Mouse (Mus musculus) midbrain, embryonic 13.5 days (tissue): ENCODE measurements around the gene Osbpl3. TPM values are rescaled to one million over a fixed set of nuclear protein-coding genes. Genes with fewer than 3 reads are reported as not detected.
"Not testable (repeated sequence)": the region's sequence is repeated elsewhere in the genome, so short reads cannot be mapped to it uniquely, and the experiment has no call there.

Source experiments
- ATAC-seq: fragments of 200-750 bp; cut with Nextera tagmentation; 2 replicates; pipeline ENCODE4 v1.8.0; 2017; ENCODE audit warnings: mild to moderate bottlenecking, moderate TSS enrichment, moderate library complexity
- H3K27ac ChIP-seq: fragments of 300-500 bp; sonication (generic); 2 replicates; pipeline ENCODE4 v1.5.1; 2015; ENCODE audit warnings: inconsistent platforms, mild to moderate bottlenecking, moderate library complexity
- H3K27me3 ChIP-seq: fragments of 300-500 bp; sonication (generic); 2 replicates; pipeline ENCODE4 v1.6.1; 2015; ENCODE audit warnings: mild to moderate bottlenecking, inconsistent platforms
- H3K36me3 ChIP-seq: fragments of 300-500 bp; sonication (generic); 2 replicates; pipeline ENCODE4 v1.6.1; 2015; ENCODE audit warnings: mild to moderate bottlenecking, inconsistent platforms
- H3K4me1 ChIP-seq: fragments of 300-500 bp; sonication (generic); replicated peaks from 2 replicates; pipeline ENCODE4 v1.6.1; 2015; ENCODE audit warnings: inconsistent platforms
- H3K4me2 ChIP-seq: fragments of 300-500 bp; sonication (generic); replicated peaks from 2 replicates; pipeline ENCODE4 v1.6.1; 2015; ENCODE audit warnings: moderate library complexity, mild to moderate bottlenecking, inconsistent platforms
- H3K4me3 ChIP-seq: fragments of 300-500 bp; sonication (generic); replicated peaks from 2 replicates; pipeline ENCODE4 v1.5.1; 2015; ENCODE audit warnings: mild to moderate bottlenecking, inconsistent platforms
- H3K9ac ChIP-seq: fragments of 300-500 bp; sonication (generic); replicated peaks from 2 replicates; pipeline ENCODE4 v1.6.1; 2015; ENCODE audit warnings: mild to moderate bottlenecking, inconsistent platforms
- H3K9me3 ChIP-seq: fragments of 300-500 bp; sonication (generic); 2 replicates; pipeline ENCODE4 v1.6.1; 2016; ENCODE audit warnings: mild to moderate bottlenecking, inconsistent platforms
- WGBS: fragments of 180-500 bp; shearing (Covaris S2); methylation state at CpG from one replicate; pipeline ENCODE4 v1.1.7; 2015; 5-methylcytosine and 5-hydroxymethylcytosine counted together
- polyA plus RNA-seq: library from polyadenylated mRNA; unstranded; fragments of >200 nt; fragmentation: Nextera tagmentation; extraction: Ambion mirVana; gene quantifications from 2 replicates; pipeline ENCODE4 v1.2.1, GENCODE M21; 2015

Osbpl3 gene
- polyA plus RNA-seq, 1 experiment from 2014 or later = 6.7 TPM

GRCm38 (mm10) chr6:50445616-50446015, 10.4 kb downstream of the Osbpl3 start:
- no peak overlapping the region for H3K4me2 ChIP-seq
- H3K9ac ChIP-seq = no peak overlapping the region
- no peaks in the 10 kb centered on the region for H3K9me3 ChIP-seq
- H3K36me3 ChIP-seq = no peaks in the 10 kb centered on the region
- H3K27me3 ChIP-seq = no peaks in the 10 kb centered on the region
- WGBS = 26% methylated on average over 2 of the region's 2 CpGs
- no peak overlapping the region for H3K4me3 ChIP-seq
- H3K4me1 ChIP-seq = no peaks in the 10 kb centered on the region
- no peak for ATAC-seq
- no peak overlapping the region for H3K27ac ChIP-seq

GRCm38 (mm10) chr6:50440966-50441862, 14.8 kb downstream of the Osbpl3 start:
- Histone ChIP-seq H3K27me3 (no peaks in the 10 kb centered on the region), H3K4me3 (no peak overlapping the region), H3K36me3 (no peaks in the 10 kb centered on the region), H3K4me1 (no peaks in the 10 kb centered on the region), H3K4me2 (no peak overlapping the region), H3K9ac (no peak overlapping the region), H3K9me3 (no peaks in the 10 kb centered on the region), H3K27ac (no peak overlapping the region)
- 96% methylated on average over 5 of the region's 5 CpGs for WGBS
- no peak for ATAC-seq

- 94% methylated on average over 7 of the region's 7 CpGs for WGBS
- H3K4me2 ChIP-seq = no peak overlapping the region
- ATAC-seq = no peak
- no peaks in the 10 kb centered on the region for H3K27me3 ChIP-seq
- H3K9ac ChIP-seq = no peak overlapping the region
- no peaks in the 10 kb centered on the region for H3K9me3 ChIP-seq
- no peaks in the 10 kb centered on the region for H3K36me3 ChIP-seq
- H3K4me3 ChIP-seq = no peak overlapping the region
- no peak overlapping the region for H3K27ac ChIP-seq
- H3K4me1 ChIP-seq = no peaks in the 10 kb centered on the region
These were observed 15.8 kb downstream of the Osbpl3 start for GRCm38 (mm10) chr6:50440197-50440596.

GRCm38 (mm10) chr6:50438900-50439299, 17.1 kb downstream of the Osbpl3 start:
- not testable (repeated sequence) for H3K4me3 ChIP-seq, H3K9me3 ChIP-seq, ATAC-seq, H3K4me1 ChIP-seq, H3K36me3 ChIP-seq, H3K27ac ChIP-seq, H3K9ac ChIP-seq, H3K27me3 ChIP-seq, H3K4me2 ChIP-seq
- 97% methylated on average over 4 of the region's 4 CpGs for WGBS

- ATAC-seq = no peak
- Histone ChIP-seq H3K9me3 (no peaks in the 10 kb centered on the region), H3K27ac (no peak overlapping the region), H3K4me2 (no peak overlapping the region), H3K9ac (no peak overlapping the region), H3K4me1 (0 out of 2 replicates have a peak, but pooled peaks cover 3% of the 10 kb centered on the region), H3K27me3 (no peaks in the 10 kb centered on the region), H3K4me3 (no peak overlapping the region), H3K36me3 (no peaks in the 10 kb centered on the region)
- 96% methylated on average over 2 of the region's 2 CpGs for WGBS
These were observed 18.2 kb downstream of the Osbpl3 start for GRCm38 (mm10) chr6:50437815-50438214.

GRCm38 (mm10) chr6:50436661-50437060, 19.3 kb downstream of the Osbpl3 start:
- no peak overlapping the region for H3K4me3 ChIP-seq
- WGBS = 77% methylated on average over 2 of the region's 2 CpGs
- no peak for ATAC-seq

GRCm38 (mm10) chr6:50432491-50432890, 23.5 kb downstream of the Osbpl3 start:
- 42% methylated on average over 5 of the region's 5 CpGs for WGBS
- Histone ChIP-seq H3K27ac (0 out of 2 replicates have a peak overlapping the region, but pooled peaks have one; percentile 25), H3K36me3 (no peaks in the 10 kb centered on the region), H3K27me3 (no peaks in the 10 kb centered on the region), H3K4me2 (no peak overlapping the region), H3K9me3 (no peaks in the 10 kb centered on the region), H3K4me3 (no peak overlapping the region), H3K9ac (no peak overlapping the region), H3K4me1 (peaks cover 8% of the 10 kb centered on the region; the same call in 1 of the 2 replicates)
- ATAC-seq = no peak

More at GRCm38 (mm10) chr6:50436661-50437060, 19.3 kb downstream of the Osbpl3 start:
- Histone ChIP-seq H3K27ac (no peak overlapping the region), H3K9me3 (no peaks in the 10 kb centered on the region), H3K36me3 (no peaks in the 10 kb centered on the region), H3K27me3 (no peaks in the 10 kb centered on the region), H3K9ac (no peak overlapping the region), H3K4me2 (no peak overlapping the region), H3K4me1 (peaks cover 8% of the 10 kb centered on the region; the same call in 1 of the 2 replicates)

- Histone ChIP-seq H3K36me3 (no peaks in the 10 kb centered on the region), H3K9me3 (no peaks in the 10 kb centered on the region), H3K9ac (no peak overlapping the region), H3K4me3 (no peak overlapping the region), H3K27me3 (no peaks in the 10 kb centered on the region), H3K4me2 (no peak overlapping the region), H3K27ac (no peak overlapping the region), H3K4me1 (peaks cover 8% of the 10 kb centered on the region; the same call in 1 of the 2 replicates)
- WGBS = 89% methylated on average over 7 of the region's 7 CpGs
- ATAC-seq = no peak
These were observed 26.7 kb downstream of the Osbpl3 start for GRCm38 (mm10) chr6:50429299-50429698.

GRCm38 (mm10) chr6:50427051-50427732, 28.8 kb downstream of the Osbpl3 start:
- Histone ChIP-seq H3K4me3 (no peak overlapping the region), H3K9me3 (no peaks in the 10 kb centered on the region), H3K4me2 (no peak overlapping the region), H3K9ac (no peak overlapping the region), H3K36me3 (no peaks in the 10 kb centered on the region), H3K27ac (no peak overlapping the region), H3K27me3 (no peaks in the 10 kb centered on the region), H3K4me1 (peaks cover 4% of the 10 kb centered on the region; the same call in 1 of the 2 replicates)
- WGBS = 93% methylated on average over 11 of the region's 11 CpGs
- ATAC-seq = no peak

- Histone ChIP-seq H3K4me2 (no peak overlapping the region), H3K36me3 (no peaks in the 10 kb centered on the region), H3K9me3 (no peaks in the 10 kb centered on the region), H3K27me3 (no peaks in the 10 kb centered on the region), H3K4me1 (peaks cover 4% of the 10 kb centered on the region; the same call in 1 of the 2 replicates), H3K4me3 (no peak overlapping the region), H3K9ac (no peak overlapping the region), H3K27ac (no peak overlapping the region)
- WGBS = 94% methylated on average over 4 of the region's 4 CpGs
- ATAC-seq = no peak
These were observed 29.4 kb downstream of the Osbpl3 start for GRCm38 (mm10) chr6:50426571-50426970.

GRCm38 (mm10) chr6:50424271-50424670, 31.7 kb downstream of the Osbpl3 start:
- H3K4me2 ChIP-seq = no peak overlapping the region
- H3K36me3 ChIP-seq = no peaks in the 10 kb centered on the region
- no peaks in the 10 kb centered on the region for H3K27me3 ChIP-seq
- peaks cover 4% of the 10 kb centered on the region; the same call in 1 of the 2 replicates for H3K4me1 ChIP-seq
- no peak overlapping the region for H3K27ac ChIP-seq
- no peaks in the 10 kb centered on the region for H3K9me3 ChIP-seq
- H3K9ac ChIP-seq = no peak overlapping the region
- H3K4me3 ChIP-seq = no peak overlapping the region
- WGBS = 94% methylated on average over 4 of the region's 4 CpGs
- ATAC-seq = no peak

- 82% methylated on average over 2 of the region's 2 CpGs for WGBS
- H3K4me2 ChIP-seq = no peak overlapping the region
These were observed 35.6 kb downstream of the Osbpl3 start for GRCm38 (mm10) chr6:50420413-50420812.

More at GRCm38 (mm10) chr6:50420413-50420812, 35.6 kb downstream of the Osbpl3 start:
- Histone ChIP-seq H3K4me1 (0 out of 2 replicates have a peak, but pooled peaks cover 4% of the 10 kb centered on the region), H3K4me3 (no peak overlapping the region), H3K27ac (no peak overlapping the region), H3K36me3 (no peaks in the 10 kb centered on the region), H3K9me3 (no peaks in the 10 kb centered on the region), H3K27me3 (no peaks in the 10 kb centered on the region), H3K9ac (no peak overlapping the region)
- no peak for ATAC-seq
